ENCODE assay signal across 13 mouse cellular contexts in the genomic region with DNA sequence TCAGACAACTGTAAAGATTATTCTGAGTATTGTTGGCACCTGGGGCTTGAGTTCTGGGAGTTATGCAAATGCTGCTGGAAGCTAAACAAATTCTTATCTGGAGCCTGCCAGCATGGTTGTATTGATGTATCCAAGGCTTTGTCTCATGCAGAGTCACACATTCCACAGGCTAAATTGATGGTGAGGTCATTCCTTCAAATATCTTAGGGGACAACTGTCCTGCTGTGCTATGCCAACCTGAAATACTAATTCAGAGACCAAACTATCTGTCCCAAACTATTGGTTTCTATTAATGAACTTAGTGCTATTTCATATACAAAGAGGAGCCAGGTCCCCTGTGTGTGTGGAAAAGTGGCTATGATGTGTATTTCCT.
DNase-seq lines count a peak whose midpoint lies in the region.
"Had no signal": no experiment of that assay in that cellular context is flagged by ENCODE, and none has a peak within 500 bp of the region (broad histone marks: within the 10 kb centered on the region; RNA-seq: fewer than 3 reads in every experiment).

No protein-coding gene starts in this region.

- DNase-seq in cerebellum, adult 11-12 months: peak; percentile 12
- DNase-seq in cerebellum, postnatal 10 days: no peak
- peak; percentile 9 to 16 for DNase-seq in heart, postnatal 10 days
- no peak for DNase-seq in heart, postnatal 25 days (ENCODE audit: low spot score)
- peak; percentile 81 for DNase-seq in Muller cell, postnatal 12 days (ENCODE audit: inconsistent ontology term)
- peak; percentile 23 for DNase-seq in cerebellum, adult 9-11 months
- DNase-seq in kidney, postnatal 10 days: no peak
- DNase-seq in c-Kit-positive CD71-positive TER-119-positive erythroid progenitor cells, embryonic 14.5 days (ENCODE audit: low spot score): no peak
- DNase-seq: adrenal gland, postnatal 25 days; gastrocnemius, postnatal 25 days; heart, postnatal 36 days; spleen, adult 18-20 months; thymus, postnatal 36 days had no signal

- intact Hi-C loops in heart, postnatal 10 days (cut with DNase I): no loop called here
- intact Hi-C loops in heart, postnatal 25 days (cut with DNase I): no loop called here

Comparison
In these comparisons a context has a peak if more than half of its experiments do, and no peak if none do; other contexts are left out.
1. DNase-seq: peak in cerebellum, adult 11-12 months (single experiment), heart, postnatal 10 days (2 of 2), Muller cell, postnatal 12 days (single experiment) and cerebellum, adult 9-11 months (single experiment); none in cerebellum, postnatal 10 days (0 of 2), heart, postnatal 25 days (single experiment), kidney, postnatal 10 days (single experiment) and c-Kit-positive CD71-positive TER-119-positive erythroid progenitor cells, embryonic 14.5 days (single experiment).